Mouse (Mus musculus): Measurements from ENCODE around the gene Kctd14.

GRCm38 (mm10) chr7:97414915-97415687, 36.0 kb upstream of the Kctd14 start:
- TF ChIP-seq CTCF (IDR thresholded peaks at IDR 0.05; ENCODE audit: low read depth, low read length) (no peak), EP300 (IDR thresholded peaks at IDR 0.05; ENCODE audit: insufficient read depth, low read depth, low read length) (no peak), POLR2A (IDR thresholded peaks at IDR 0.05; ENCODE audit: insufficient read depth, low read length) (no peak)
